Mouse (Mus musculus): ENCODE results near the gene Hist2h3c1.
"Not testable (repeated sequence)": the region's sequence is repeated elsewhere in the genome, so short reads cannot be mapped to it uniquely, and the experiment has no call there.

Gene Hist2h3c1

GRCm38 (mm10) chr3:96236834-96237334 is 9.6 kb upstream of the Hist2h3c1 start:
- no peak for DNase-seq

- DNase-seq = no peak
These were observed 9.1 kb upstream of the Hist2h3c1 start for GRCm38 (mm10) chr3:96237335-96237903.

- DNase-seq = no peak
These were observed 8.5 kb upstream of the Hist2h3c1 start for GRCm38 (mm10) chr3:96237904-96238511.

GRCm38 (mm10) chr3:96238954-96239793 is 7.3 kb upstream of the Hist2h3c1 start, which contains the start of gene Hist2h3c2:
Gene Hist2h3c2, minus strand, starts transcription at chr3:96239127.
- DNase-seq = peak; percentile 51

- peak; percentile 92 for DNase-seq
These were observed 6.3 kb upstream of the Hist2h3c1 start, which contains the start of gene Hist2h2aa2 for GRCm38 (mm10) chr3:96239949-96240798. Gene Hist2h2aa2, minus strand, starts transcription at chr3:96240276.

- DNase-seq = no peak
These were observed 5.7 kb upstream of the Hist2h3c1 start for GRCm38 (mm10) chr3:96240799-96241197.

GRCm38 (mm10) chr3:96243921-96244572 is 2.4 kb upstream of the Hist2h3c1 start:
- DNase-seq = no peak

GRCm38 (mm10) chr3:96245003-96245886 is 1.2 kb upstream of the Hist2h3c1 start, which contains the start of gene Hist2h2aa1:
Gene Hist2h2aa1, plus strand, starts transcription at chr3:96245497.
- peak; percentile 86 for DNase-seq

GRCm38 (mm10) chr3:96246018-96246417 is 467 bp upstream of the Hist2h3c1 start:
- DNase-seq = not testable (repeated sequence)

- DNase-seq = no peak
These were observed 1.1 kb downstream of the Hist2h3c1 start for GRCm38 (mm10) chr3:96247356-96248140.

GRCm38 (mm10) chr3:96248141-96249033 is 1.9 kb downstream of the Hist2h3c1 start:
- no peak for DNase-seq

GRCm38 (mm10) chr3:96249034-96249345 is 2.5 kb downstream of the Hist2h3c1 start:
- peak; percentile 58 for DNase-seq

- DNase-seq = no peak
These were observed 4.4 kb downstream of the Hist2h3c1 start for GRCm38 (mm10) chr3:96250890-96251289.

GRCm38 (mm10) chr3:96251787-96252186 is 5.3 kb downstream of the Hist2h3c1 start:
- no peak for DNase-seq

- no peak for DNase-seq
These were observed 8.3 kb downstream of the Hist2h3c1 start for GRCm38 (mm10) chr3:96254683-96255355.

GRCm38 (mm10) chr3:96255926-96256593 is 9.6 kb downstream of the Hist2h3c1 start:
- DNase-seq = no peak

GRCm38 (mm10) chr3:96257190-96257589 is 10.7 kb downstream of the Hist2h3c1 start:
- no peak for DNase-seq

- no peak for DNase-seq
These were observed 13.7 kb downstream of the Hist2h3c1 start for GRCm38 (mm10) chr3:96260220-96260619.
